Mouse (Mus musculus): ENCODE measurements around the gene Galnt15. TPM values are rescaled to one million over a fixed set of nuclear protein-coding genes. Genes with fewer than 3 reads are reported as not detected.

Gene Galnt15
- polyA plus RNA-seq (2012; rRNA removed) = 2.6 and 2.9 TPM in 2 replicates

- peak within 1 kb of the TSS; percentile 66 for H3K27ac ChIP-seq (ENCODE audit: insufficient read depth, low read depth, low read length)
- DNase-seq = peak; percentile 70
- WGBS = 13% methylated on average over 9 of the region's 9 CpGs
These were observed at the start of gene Galnt15 for GRCm38 (mm10) chr14:32028681-32029091. Gene Galnt15, plus strand, starts transcription at chr14:32028989.

GRCm38 (mm10) chr14:31994021-31994420, 34.8 kb upstream of the Galnt15 start:
- 48% methylated on average over 8 of the region's 8 CpGs for WGBS
- peak overlapping the region; percentile 87 for H3K27ac ChIP-seq (ENCODE audit: insufficient read depth, low read depth, low read length)
- peak; percentile 61 for DNase-seq
- TF ChIP-seq POLR2A (IDR thresholded peaks at IDR 0.05; ENCODE audit: low read depth, low read length) = no peak
- TF ChIP-seq CTCF (conservative IDR thresholded peaks at IDR 0.05; ENCODE audit: insufficient read depth, insufficient read length, low read depth, low read length) = no peak
- no peaks in the 10 kb centered on the region for H3K36me3 ChIP-seq (ENCODE audit: control insufficient read depth, insufficient read depth, low read length)
- H3K4me1 ChIP-seq (ENCODE audit: control insufficient read depth, insufficient read depth, low read length) = no peaks in the 10 kb centered on the region
- H3K27me3 ChIP-seq (replicated peaks; ENCODE audit: control insufficient read depth, insufficient read depth, low read length) = no peaks in the 10 kb centered on the region
- no peak overlapping the region for H3K4me3 ChIP-seq (ENCODE audit: insufficient read depth, low read depth, low read length)

More at GRCm38 (mm10) chr14:32028681-32029091, at the start of gene Galnt15:
- Histone ChIP-seq H3K27me3 (replicated peaks; ENCODE audit: control insufficient read depth, insufficient read depth, low read length) (no peaks in the 10 kb centered on the region), H3K36me3 (ENCODE audit: control insufficient read depth, insufficient read depth, low read length) (no peaks in the 10 kb centered on the region), H3K4me1 (ENCODE audit: control insufficient read depth, insufficient read depth, low read length) (no peaks in the 10 kb centered on the region), H3K4me3 (ENCODE audit: insufficient read depth, low read depth, low read length) (peak within 1 kb of the TSS; percentile 58)
- TF ChIP-seq CTCF (conservative IDR thresholded peaks at IDR 0.05; ENCODE audit: insufficient read depth, insufficient read length, low read depth, low read length) = no peak
- no peak for TF ChIP-seq POLR2A (IDR thresholded peaks at IDR 0.05; ENCODE audit: low read depth, low read length)

GRCm38 (mm10) chr14:32000941-32001340, 27.8 kb upstream of the Galnt15 start:
- no peak overlapping the region for H3K27ac ChIP-seq (ENCODE audit: insufficient read depth, low read depth, low read length)
- no peak overlapping the region for H3K4me3 ChIP-seq (ENCODE audit: insufficient read depth, low read depth, low read length)
- H3K4me1 ChIP-seq (ENCODE audit: control insufficient read depth, insufficient read depth, low read length) = peaks cover 3% of the 10 kb centered on the region; the same call in 1 of the 2 replicates
- DNase-seq = no peak
- WGBS = 82% methylated on average over 7 of the region's 7 CpGs
- H3K36me3 ChIP-seq (ENCODE audit: control insufficient read depth, insufficient read depth, low read length) = no peaks in the 10 kb centered on the region
- no peaks in the 10 kb centered on the region for H3K27me3 ChIP-seq (replicated peaks; ENCODE audit: control insufficient read depth, insufficient read depth, low read length)
- TF ChIP-seq CTCF (conservative IDR thresholded peaks at IDR 0.05; ENCODE audit: insufficient read depth, insufficient read length, low read depth, low read length) = no peak
- TF ChIP-seq POLR2A (IDR thresholded peaks at IDR 0.05; ENCODE audit: low read depth, low read length) = no peak

GRCm38 (mm10) chr14:32002502-32003338, 26.1 kb upstream of the Galnt15 start:
- Histone ChIP-seq H3K4me1 (ENCODE audit: control insufficient read depth, insufficient read depth, low read length) (peaks cover 3% of the 10 kb centered on the region; the same call in 1 of the 2 replicates), H3K36me3 (ENCODE audit: control insufficient read depth, insufficient read depth, low read length) (no peaks in the 10 kb centered on the region), H3K27me3 (replicated peaks; ENCODE audit: control insufficient read depth, insufficient read depth, low read length) (no peaks in the 10 kb centered on the region), H3K4me3 (ENCODE audit: insufficient read depth, low read depth, low read length) (no peak overlapping the region), H3K27ac (ENCODE audit: insufficient read depth, low read depth, low read length) (no peak overlapping the region)
- TF ChIP-seq POLR2A (IDR thresholded peaks at IDR 0.05; ENCODE audit: low read depth, low read length) (no peak), CTCF (conservative IDR thresholded peaks at IDR 0.05; ENCODE audit: insufficient read depth, insufficient read length, low read depth, low read length) (no peak)
- 80% methylated on average over 15 of the region's 15 CpGs for WGBS
- DNase-seq = no peak

- 80% methylated on average over 7 of the region's 7 CpGs for WGBS
- no peaks in the 10 kb centered on the region for H3K27me3 ChIP-seq (replicated peaks; ENCODE audit: control insufficient read depth, insufficient read depth, low read length)
- H3K36me3 ChIP-seq (ENCODE audit: control insufficient read depth, insufficient read depth, low read length) = no peaks in the 10 kb centered on the region
- no peak for TF ChIP-seq CTCF (conservative IDR thresholded peaks at IDR 0.05; ENCODE audit: insufficient read depth, insufficient read length, low read depth, low read length)
- no peak for TF ChIP-seq POLR2A (IDR thresholded peaks at IDR 0.05; ENCODE audit: low read depth, low read length)
- H3K4me1 ChIP-seq (ENCODE audit: control insufficient read depth, insufficient read depth, low read length) = peaks cover 3% of the 10 kb centered on the region; the same call in 1 of the 2 replicates
- H3K4me3 ChIP-seq (ENCODE audit: insufficient read depth, low read depth, low read length) = no peak overlapping the region
- no peak overlapping the region for H3K27ac ChIP-seq (ENCODE audit: insufficient read depth, low read depth, low read length)
- DNase-seq = no peak
These were observed 24.7 kb upstream of the Galnt15 start for GRCm38 (mm10) chr14:32003904-32004596.

- peak; percentile 66 for DNase-seq
- H3K27ac ChIP-seq (ENCODE audit: insufficient read depth, low read depth, low read length) = peak overlapping the region; percentile 88
These were observed 23.0 kb upstream of the Galnt15 start for GRCm38 (mm10) chr14:32005673-32006261.

More at GRCm38 (mm10) chr14:32005673-32006261, 23.0 kb upstream of the Galnt15 start:
- Histone ChIP-seq H3K27me3 (replicated peaks; ENCODE audit: control insufficient read depth, insufficient read depth, low read length) (no peaks in the 10 kb centered on the region), H3K4me3 (ENCODE audit: insufficient read depth, low read depth, low read length) (no peak overlapping the region), H3K4me1 (ENCODE audit: control insufficient read depth, insufficient read depth, low read length) (peaks cover 3% of the 10 kb centered on the region; the same call in 1 of the 2 replicates), H3K36me3 (ENCODE audit: control insufficient read depth, insufficient read depth, low read length) (no peaks in the 10 kb centered on the region)
- TF ChIP-seq POLR2A (IDR thresholded peaks at IDR 0.05; ENCODE audit: low read depth, low read length) (no peak), CTCF (conservative IDR thresholded peaks at IDR 0.05; ENCODE audit: insufficient read depth, insufficient read length, low read depth, low read length) (no peak)
- 60% methylated on average over 9 of the region's 9 CpGs for WGBS

Measured in kidney, adult 2 months (tissue).